Mouse (Mus musculus) myocyte (in vitro differentiated cells): Measurements from ENCODE around the gene Scube1.

Source experiments
- CEBPB ChIP-seq: IDR thresholded peaks from 2 replicates; pipeline ENCODE4 v1.6.1; 2011; ENCODE audit warnings: mild to moderate bottlenecking, moderate library complexity; ENCODE audit not compliant: poor library complexity, insufficient read depth, severe bottlenecking
- E2F4 ChIP-seq: IDR thresholded peaks from one replicate; pipeline ENCODE4 v1.6.1; 2011; ENCODE audit warnings: mild to moderate bottlenecking, control low read depth, moderate library complexity; ENCODE audit not compliant: insufficient read depth
- MAX ChIP-seq: IDR thresholded peaks from one replicate; pipeline ENCODE4 v1.6.1; 2011; ENCODE audit warnings: low read depth, mild to moderate bottlenecking, control low read depth
- MYOD1 ChIP-seq, 3 experiments: IDR thresholded peaks; one replicate each; pipeline ENCODE4 v1.6.1; 2011; ENCODE audit warnings: control low read depth in 2 of 3, low read depth in 2 of 3, mild to moderate bottlenecking in 2 of 3, moderate library complexity in 1 of 3; ENCODE audit not compliant: insufficient read length in 2 of 3, control insufficient read depth in 1 of 3
- MYOG ChIP-seq, 3 experiments: IDR thresholded peaks; one replicate each; pipeline ENCODE4 v1.6.1; 2011; ENCODE audit warnings: control low read depth in 2 of 3, low read depth in 2 of 3, mild to moderate bottlenecking in 2 of 3; ENCODE audit not compliant: insufficient read length in 2 of 3, control insufficient read depth in 1 of 3, insufficient read depth in 1 of 3
- POLR2A ChIP-seq: IDR thresholded peaks from one replicate; pipeline ENCODE4 v1.6.1; 2011; ENCODE audit warnings: low read depth, mild to moderate bottlenecking, control low read depth, moderate library complexity; ENCODE audit not compliant: insufficient read length
- POLR2AphosphoS2 ChIP-seq: IDR thresholded peaks from one replicate; pipeline ENCODE4 v1.6.1; 2011; ENCODE audit warnings: low read depth, control low read depth; ENCODE audit not compliant: insufficient read length
- REST ChIP-seq: IDR thresholded peaks from one replicate; pipeline ENCODE4 v1.6.1; 2011; ENCODE audit warnings: mild to moderate bottlenecking, control low read depth, moderate library complexity; ENCODE audit not compliant: insufficient read depth, insufficient read length
- SRF ChIP-seq: IDR thresholded peaks from one replicate; pipeline ENCODE4 v1.6.1; 2011; ENCODE audit warnings: low read depth; ENCODE audit not compliant: control insufficient read depth, insufficient read length
- TCF12 ChIP-seq: IDR thresholded peaks from one replicate; pipeline ENCODE4 v1.6.1; 2011; ENCODE audit warnings: mild to moderate bottlenecking, control low read depth; ENCODE audit not compliant: poor library complexity, insufficient read depth, severe bottlenecking
- TCF3 ChIP-seq: IDR thresholded peaks from one replicate; pipeline ENCODE4 v1.6.1; 2011; ENCODE audit warnings: low read depth, control low read depth; ENCODE audit not compliant: insufficient read length
- USF1 ChIP-seq: IDR thresholded peaks from one replicate; pipeline ENCODE4 v1.6.1; 2011; ENCODE audit warnings: low read depth, mild to moderate bottlenecking, control low read depth, moderate library complexity

GRCm38 (mm10) chr15:83640208-83640607 lies 84.6 kb downstream of the Scube1 start:
- TF ChIP-seq USF1 = no peak
- no peak for TF ChIP-seq POLR2A
- no peak for TF ChIP-seq MAX
- no peak for TF ChIP-seq TCF3
- TF ChIP-seq E2F4 = no peak
- no peak for TF ChIP-seq CEBPB
- no peak for TF ChIP-seq MYOG (IDR thresholded peaks at IDR 0.05; ENCODE audit: control insufficient read depth in 1 of 3, insufficient read depth in 1 of 3, insufficient read length in 2 of 3, low read depth in 2 of 3)
- no peak for TF ChIP-seq POLR2AphosphoS2
- TF ChIP-seq TCF12 = no peak
- no peak for TF ChIP-seq MYOD1 (IDR thresholded peaks at IDR 0.05; ENCODE audit: control insufficient read depth in 1 of 3, insufficient read length in 2 of 3, low read depth in 2 of 3)
- TF ChIP-seq REST = no peak
- no peak for TF ChIP-seq SRF
